Mouse (Mus musculus) lung, embryonic 15.5 days (tissue): Measurements from ENCODE around the gene Ripk3. TPM values are rescaled to one million over a fixed set of nuclear protein-coding genes. Genes with fewer than 3 reads are reported as not detected.
"Not testable (repeated sequence)": the region's sequence is repeated elsewhere in the genome, so short reads cannot be mapped to it uniquely, and the experiment has no call there.

Source experiments
- ATAC-seq: fragments of 200-750 bp; cut with Nextera tagmentation; 2 replicates; pipeline ENCODE4 v1.8.0; 2017; ENCODE audit warnings: moderate number of reproducible peaks, borderline replicate concordance; ENCODE audit not compliant: low FRiP score, low TSS enrichment; ENCODE audit errors: extremely low read depth
- H3K27ac ChIP-seq: fragments of 300-500 bp; sonication (generic); 2 replicates; pipeline ENCODE4 v1.5.1; 2015; ENCODE audit warnings: moderate library complexity, mild to moderate bottlenecking, inconsistent platforms
- H3K27me3 ChIP-seq: fragments of 300-500 bp; sonication (generic); 2 replicates; pipeline ENCODE4 v1.6.1; 2015; ENCODE audit warnings: inconsistent platforms
- H3K36me3 ChIP-seq: fragments of 300-500 bp; sonication (generic); 2 replicates; pipeline ENCODE4 v1.6.1; 2015; ENCODE audit warnings: inconsistent platforms
- H3K4me1 ChIP-seq: fragments of 300-500 bp; sonication (generic); 2 replicates; pipeline ENCODE4 v1.6.1; 2015; ENCODE audit warnings: inconsistent platforms
- H3K4me2 ChIP-seq: fragments of 300-500 bp; sonication (generic); 2 replicates; pipeline ENCODE4 v1.6.1; 2015; ENCODE audit warnings: inconsistent platforms, mild to moderate bottlenecking, moderate library complexity
- H3K4me3 ChIP-seq: fragments of 300-500 bp; sonication (generic); 2 replicates; pipeline ENCODE4 v1.5.1; 2015; ENCODE audit warnings: mild to moderate bottlenecking, inconsistent platforms
- H3K9ac ChIP-seq: fragments of 300-500 bp; sonication (generic); 2 replicates; pipeline ENCODE4 v1.6.1; 2015; ENCODE audit warnings: inconsistent platforms
- H3K9me3 ChIP-seq: fragments of 300-500 bp; sonication (generic); 2 replicates; pipeline ENCODE4 v1.6.1; 2016; ENCODE audit warnings: inconsistent platforms
- WGBS: fragments of 180-500 bp; shearing (Covaris S2); methylation state at CpG from one replicate; pipeline ENCODE4 v1.1.7; 2015; 5-methylcytosine and 5-hydroxymethylcytosine counted together
- polyA plus RNA-seq: library from polyadenylated mRNA; unstranded; fragments of >200 nt; fragmentation: Nextera tagmentation; extraction: Ambion mirVana; gene quantifications from 2 replicates; pipeline ENCODE4 v1.2.1, GENCODE M21; 2015

The Ripk3 gene
- polyA plus RNA-seq, 1 experiment from 2014 or later = 45.6 TPM

- Histone ChIP-seq H3K4me1 (peaks cover 22% of the 10 kb centered on the region), H3K27me3 (peaks cover 4% of the 10 kb centered on the region; the same call in 1 of the 2 replicates), H3K9me3 (no peaks in the 10 kb centered on the region), H3K9ac (no peak overlapping the region), H3K4me3 (no peak overlapping the region), H3K4me2 (no peak overlapping the region), H3K27ac (no peak overlapping the region), H3K36me3 (no peaks in the 10 kb centered on the region)
- WGBS = 35% methylated on average over 7 of the region's 7 CpGs
- no peak for ATAC-seq
These were observed 12.0 kb downstream of the Ripk3 start for GRCm38 (mm10) chr14:55776711-55777110.

DNA sequence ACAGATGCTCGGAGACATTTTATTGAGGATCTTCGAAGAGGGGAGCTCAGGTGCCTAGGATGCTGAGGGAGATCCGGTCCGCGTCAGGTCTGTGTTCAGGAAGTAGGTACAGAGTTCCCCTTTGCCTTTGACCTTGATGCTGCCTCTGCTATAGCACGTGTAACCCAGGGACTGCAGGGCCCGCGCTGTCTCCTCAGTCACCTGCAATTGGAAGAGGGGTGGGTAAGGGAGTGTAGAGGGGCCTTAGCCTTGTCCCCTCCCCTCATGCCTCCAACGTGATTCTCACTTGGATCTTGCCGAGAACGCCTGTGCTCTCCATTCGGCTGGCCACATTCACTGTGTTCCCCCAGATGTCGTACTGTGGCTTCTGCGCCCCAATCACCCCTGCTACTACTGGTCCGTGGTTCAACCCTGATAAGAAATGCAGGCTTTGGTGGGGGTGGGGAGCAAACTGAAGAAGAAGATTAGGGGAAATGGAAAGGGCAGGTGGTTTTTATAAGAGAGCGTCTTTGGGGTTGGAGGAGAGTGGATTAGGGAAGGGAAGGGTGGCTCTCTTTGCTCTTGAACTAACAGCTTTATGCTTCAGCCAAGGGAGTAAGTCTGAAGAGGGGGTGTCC, 19.5 kb downstream of the Ripk3 start:
- Histone ChIP-seq H3K4me2 (no peak overlapping the region), H3K9ac (no peak overlapping the region), H3K4me3 (no peak overlapping the region), H3K27me3 (peaks cover 43% of the 10 kb centered on the region), H3K4me1 (peaks cover 13% of the 10 kb centered on the region), H3K27ac (no peak overlapping the region), H3K9me3 (no peaks in the 10 kb centered on the region), H3K36me3 (no peaks in the 10 kb centered on the region)
- WGBS = 68% methylated on average over 16 of the region's 16 CpGs
- no peak for ATAC-seq

GRCm38 (mm10) chr14:55768555-55768954, 20.1 kb downstream of the Ripk3 start:
- WGBS = 78% methylated on average over 6 of the region's 6 CpGs
- H3K4me2 ChIP-seq = no peak overlapping the region
- ATAC-seq = no peak
- H3K9ac ChIP-seq = no peak overlapping the region
- H3K36me3 ChIP-seq = no peaks in the 10 kb centered on the region
- no peaks in the 10 kb centered on the region for H3K9me3 ChIP-seq
- H3K4me3 ChIP-seq = no peak overlapping the region
- H3K27me3 ChIP-seq = peaks cover 47% of the 10 kb centered on the region
- no peak overlapping the region for H3K27ac ChIP-seq
- H3K4me1 ChIP-seq = peaks cover 13% of the 10 kb centered on the region

- peak; percentile 39; the same call in 1 of the 2 replicates for ATAC-seq
- WGBS = 11% methylated on average over 52 of the region's 52 CpGs
- H3K4me3 ChIP-seq = peak overlapping the region; percentile 37
- peak overlapping the region; percentile 77 for H3K4me2 ChIP-seq
- no peaks in the 10 kb centered on the region for H3K9me3 ChIP-seq
- H3K27me3 ChIP-seq = peaks cover 47% of the 10 kb centered on the region
- no peak overlapping the region for H3K27ac ChIP-seq
- peak overlapping the region; percentile 30 for H3K9ac ChIP-seq
- H3K36me3 ChIP-seq = no peaks in the 10 kb centered on the region
- H3K4me1 ChIP-seq = peaks cover 20% of the 10 kb centered on the region
These were observed 20.9 kb downstream of the Ripk3 start for GRCm38 (mm10) chr14:55767519-55768414.

DNA sequence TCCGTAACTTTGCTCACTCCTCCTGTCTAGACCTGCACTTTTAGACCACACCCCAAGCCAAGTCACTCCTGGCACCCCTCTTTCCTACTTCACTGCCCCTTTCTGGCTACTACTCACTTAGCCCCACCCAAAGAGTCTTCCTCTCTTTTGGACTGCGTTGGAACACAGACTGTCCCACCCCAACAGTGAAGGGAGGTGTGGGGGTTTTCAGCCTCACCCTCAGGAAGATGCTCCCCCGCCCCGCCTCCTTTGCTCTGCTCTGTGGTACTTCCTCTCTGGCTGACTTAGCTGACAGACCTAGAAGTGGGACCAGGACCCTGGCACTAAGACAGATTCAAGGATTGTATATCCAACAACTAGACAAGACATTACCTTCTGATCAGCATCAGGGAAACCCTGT, 23.0 kb downstream of the Ripk3 start, which contains the start of gene Ltb4r1:
Ltb4r1 (plus strand) TSS at position 267 of the 400 bp plus-strand sequence.
- peaks cover 57% of the 10 kb centered on the region for H3K27me3 ChIP-seq
- no peak within 1 kb of the TSS for H3K9ac ChIP-seq
- ATAC-seq = no peak
- no peak within 1 kb of the TSS for H3K27ac ChIP-seq
- H3K36me3 ChIP-seq = no peaks in the 10 kb centered on the region
- H3K4me3 ChIP-seq = no peak within 1 kb of the TSS
- WGBS = 59% methylated on average over 4 of the region's 4 CpGs
- no peak within 1 kb of the TSS for H3K4me2 ChIP-seq
- peaks cover 32% of the 10 kb centered on the region for H3K4me1 ChIP-seq
- no peaks in the 10 kb centered on the region for H3K9me3 ChIP-seq

GRCm38 (mm10) chr14:55763166-55763565, 25.5 kb downstream of the Ripk3 start:
- WGBS = 51% methylated on average over 7 of the region's 7 CpGs
- H3K27me3 ChIP-seq = peaks cover 47% of the 10 kb centered on the region
- no peak for ATAC-seq

DNA sequence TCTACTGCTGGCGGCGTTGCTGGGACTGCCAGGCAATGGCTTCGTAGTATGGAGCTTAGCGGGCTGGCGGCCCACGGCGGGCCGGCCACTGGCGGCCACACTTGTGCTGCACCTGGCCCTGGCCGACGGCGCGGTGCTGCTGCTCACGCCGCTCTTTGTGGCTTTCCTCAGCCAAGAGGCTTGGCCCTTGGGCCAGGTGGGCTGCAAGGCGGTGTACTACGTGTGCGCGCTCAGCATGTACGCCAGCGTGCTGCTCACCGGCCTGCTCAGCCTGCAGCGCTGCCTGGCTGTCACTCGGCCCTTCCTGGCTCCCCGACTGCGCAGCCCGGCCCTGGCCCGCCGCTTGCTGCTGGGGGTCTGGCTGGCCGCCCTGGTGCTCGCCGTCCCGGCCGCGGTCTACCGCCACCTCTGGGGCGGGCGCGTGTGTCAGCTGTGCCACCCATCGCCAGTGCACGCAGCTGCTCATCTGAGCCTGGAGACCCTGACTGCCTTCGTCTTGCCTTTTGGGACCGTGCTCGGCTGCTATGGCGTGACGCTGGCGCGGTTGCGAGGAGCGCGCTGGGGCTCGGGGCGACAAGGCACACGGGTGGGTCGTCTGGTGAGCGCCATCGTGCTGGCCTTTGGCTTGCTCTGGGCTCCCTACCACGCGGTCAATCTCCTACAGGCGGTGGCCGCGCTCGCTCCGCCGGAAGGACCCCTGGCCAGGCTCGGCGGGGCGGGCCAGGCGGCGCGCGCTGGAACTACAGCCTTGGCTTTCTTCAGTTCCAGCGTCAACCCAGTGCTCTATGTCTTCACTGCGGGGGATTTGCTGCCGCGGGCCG, 26.5 kb downstream of the Ripk3 start:
- Histone ChIP-seq H3K4me3 (peak overlapping the region; percentile 54), H3K27me3 (peaks cover 38% of the 10 kb centered on the region), H3K27ac (peak overlapping the region; percentile 45), H3K36me3 (no peaks in the 10 kb centered on the region), H3K4me1 (peaks cover 29% of the 10 kb centered on the region), H3K9ac (peak overlapping the region; percentile 78), H3K9me3 (no peaks in the 10 kb centered on the region), H3K4me2 (peak overlapping the region; percentile 98)
- 2% methylated on average over 69 of the region's 77 CpGs for WGBS
- ATAC-seq = peak; percentile 68

More at GRCm38 (mm10) chr14:55763166-55763565, 25.5 kb downstream of the Ripk3 start:
- Histone ChIP-seq H3K4me1 (peaks cover 37% of the 10 kb centered on the region), H3K36me3 (no peaks in the 10 kb centered on the region), H3K9me3 (no peaks in the 10 kb centered on the region), H3K9ac (no peak overlapping the region), H3K4me3 (no peak overlapping the region), H3K27ac (peak overlapping the region; percentile 45), H3K4me2 (peak overlapping the region; percentile 98)

DNA sequence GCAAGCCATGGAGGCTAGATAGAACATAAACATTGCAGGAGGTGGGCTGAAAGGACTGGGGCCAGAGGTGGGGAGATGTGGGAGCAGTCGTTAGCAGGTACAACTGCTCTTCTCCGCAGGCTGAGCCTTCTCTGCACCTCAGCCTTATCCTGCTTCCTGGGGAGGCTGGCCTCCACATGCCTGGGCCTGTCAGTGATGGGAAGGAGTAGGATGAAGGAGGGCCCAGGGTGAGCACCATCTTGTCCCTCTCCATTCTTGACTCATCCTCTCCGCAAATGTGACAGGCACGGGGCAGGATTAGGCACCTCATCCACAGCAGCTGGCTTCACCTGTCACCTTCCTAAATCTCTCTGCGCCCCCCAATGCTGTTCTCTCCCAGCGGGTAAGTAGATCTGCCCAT, 27.5 kb downstream of the Ripk3 start, which contains the start of gene Ltb4r2:
Ltb4r2 (plus strand) TSS at position 266 of the 400 bp plus-strand sequence.
- H3K4me1 ChIP-seq = peaks cover 28% of the 10 kb centered on the region
- H3K27me3 ChIP-seq = peaks cover 30% of the 10 kb centered on the region
- H3K9me3 ChIP-seq = no peaks in the 10 kb centered on the region
- peak within 1 kb of the TSS; percentile 45 for H3K27ac ChIP-seq
- H3K9ac ChIP-seq = peak within 1 kb of the TSS; percentile 78
- no peak for ATAC-seq
- peak within 1 kb of the TSS; percentile 54 for H3K4me3 ChIP-seq
- WGBS = 76% methylated on average over 6 of the region's 6 CpGs
- peak within 1 kb of the TSS; percentile 98 for H3K4me2 ChIP-seq
- no peaks in the 10 kb centered on the region for H3K36me3 ChIP-seq

GRCm38 (mm10) chr14:55760156-55760555, 28.5 kb downstream of the Ripk3 start:
- Histone ChIP-seq H3K4me1 (peaks cover 28% of the 10 kb centered on the region), H3K4me2 (peak overlapping the region; percentile 49), H3K27me3 (peaks cover 29% of the 10 kb centered on the region), H3K4me3 (peak overlapping the region; percentile 23)
- not testable (repeated sequence) for H3K27ac ChIP-seq, H3K9me3 ChIP-seq, ATAC-seq, H3K9ac ChIP-seq, H3K36me3 ChIP-seq
- 2% methylated on average over 6 of the region's 6 CpGs for WGBS

DNA sequence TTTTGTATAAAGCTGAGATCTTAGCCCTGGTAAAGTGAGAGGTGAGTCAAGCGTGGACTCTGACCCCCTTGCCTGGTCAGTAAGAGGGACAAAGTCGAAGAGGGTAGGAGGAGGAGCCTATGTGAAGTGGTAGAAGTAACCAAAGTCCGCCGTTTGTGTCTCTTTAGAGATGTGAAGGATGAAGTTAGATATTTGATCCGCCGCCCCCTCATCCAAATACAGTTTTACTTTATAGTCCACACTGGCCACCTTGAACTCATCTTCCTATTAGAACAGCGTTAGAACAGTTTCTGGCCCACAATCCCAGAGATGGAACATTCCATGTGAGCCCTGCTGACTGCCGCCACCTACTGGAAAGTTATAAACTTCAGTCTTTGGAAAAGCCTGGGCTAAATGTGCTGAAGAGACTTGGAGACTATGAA, 30.3 kb downstream of the Ripk3 start, which contains the start of gene Cideb:
Cideb (minus strand) TSS at position 96 of the 422 bp plus-strand sequence.
- H3K4me1 ChIP-seq = peaks cover 27% of the 10 kb centered on the region
- H3K36me3 ChIP-seq = peaks cover 23% of the 10 kb centered on the region
- no peak for ATAC-seq
- peaks cover 16% of the 10 kb centered on the region for H3K27me3 ChIP-seq
- H3K9ac ChIP-seq = no peak within 1 kb of the TSS
- WGBS = 9% methylated on average over 8 of the region's 8 CpGs
- H3K4me3 ChIP-seq = peak within 1 kb of the TSS; percentile 8; the same call in 1 of the 2 replicates
- H3K27ac ChIP-seq = no peak within 1 kb of the TSS
- H3K9me3 ChIP-seq = no peaks in the 10 kb centered on the region
- H3K4me2 ChIP-seq = peak within 1 kb of the TSS; percentile 37

DNA sequence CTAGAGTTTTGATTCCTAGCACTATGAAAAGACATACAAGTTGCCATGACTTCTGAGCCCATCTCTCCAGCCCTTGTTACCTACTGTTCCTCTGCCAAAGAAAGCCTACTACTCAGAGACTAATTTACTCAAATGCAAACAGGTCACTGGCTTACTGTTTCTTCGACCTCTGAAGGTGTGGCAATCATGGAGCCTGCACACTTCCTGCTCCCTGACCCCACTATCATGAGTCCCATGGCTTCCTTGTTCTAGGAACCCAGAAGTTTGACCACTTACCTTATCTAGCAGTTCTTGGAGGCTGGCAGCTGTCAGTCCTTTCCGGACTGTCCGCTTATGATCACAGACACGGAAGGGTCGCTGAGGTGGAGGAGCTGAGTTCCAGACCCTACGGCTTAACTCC, 31.1 kb downstream of the Ripk3 start:
- Histone ChIP-seq H3K4me2 (no peak overlapping the region), H3K9me3 (no peaks in the 10 kb centered on the region), H3K27ac (no peak overlapping the region), H3K4me3 (no peak overlapping the region), H3K27me3 (peaks cover 16% of the 10 kb centered on the region), H3K36me3 (peaks cover 31% of the 10 kb centered on the region), H3K9ac (no peak overlapping the region), H3K4me1 (peaks cover 19% of the 10 kb centered on the region)
- no peak for ATAC-seq
- WGBS = 62% methylated on average over 6 of the region's 6 CpGs
